Mouse (Mus musculus) cerebellum, postnatal 25 days (tissue): ENCODE measurements at regions not wholly inside any gene's neighbourhood (a gene's known extent, or its start where the extent isn't known, plus 50 kb on each side); places are given as distances from the start of the nearest gene placed in this dataset.

Experiments
- DNase-seq, 2 experiments: peaks; one replicate each; pipeline ENCODE4 v3.0.0; 2021; ENCODE audit warnings: mixed read lengths in 2 of 2

GRCm38 (mm10) chr3:103464729-103465128 lies 110.3 kb upstream of the Syt6 start:
- DNase-seq: no peak

DNA sequence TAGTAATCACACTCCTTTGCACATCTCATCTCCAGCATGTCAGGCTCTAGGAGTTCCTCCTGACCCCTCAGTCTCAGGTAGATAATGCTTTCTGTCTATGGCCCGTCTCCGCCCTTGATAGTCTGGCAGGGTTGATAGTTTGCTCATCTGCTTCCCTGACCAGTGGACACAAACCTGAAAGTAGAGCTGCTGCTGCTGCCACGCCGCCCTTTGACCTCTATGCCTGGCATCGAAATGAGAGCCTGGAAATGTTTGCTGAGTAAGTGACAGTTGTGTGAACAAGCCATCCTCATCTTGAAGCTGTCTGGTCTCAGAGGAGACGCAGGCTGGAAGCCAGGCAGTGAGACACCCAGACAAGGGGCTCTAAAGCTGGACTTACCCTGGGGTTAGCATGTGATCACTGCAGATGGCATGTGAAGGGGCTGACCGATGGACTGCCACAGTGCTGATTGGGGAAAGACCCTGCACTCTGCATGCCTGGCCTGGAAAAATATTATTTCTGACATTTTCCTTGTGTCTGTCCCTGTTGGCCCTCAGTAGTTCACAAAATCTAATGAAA lies 109.8 kb upstream of the Syt6 start:
- DNase-seq: no peak

GRCm38 (mm10) chr3:103465948-103466347 lies 109.1 kb upstream of the Syt6 start:
- DNase-seq: no peak

- DNase-seq: no peak
Observed at GRCm38 (mm10) chr3:103470586-103471400, 104.2 kb upstream of the Syt6 start.

- DNase-seq: no peak
Observed at GRCm38 (mm10) chr3:103472598-103472997, 102.4 kb upstream of the Syt6 start.

- no peak for DNase-seq
Observed at GRCm38 (mm10) chr3:103473336-103473735, 101.7 kb upstream of the Syt6 start.

GRCm38 (mm10) chr3:103479845-103480543 lies 95.0 kb upstream of the Syt6 start:
- DNase-seq: no peak

GRCm38 (mm10) chr3:103480676-103481075 lies 94.4 kb upstream of the Syt6 start:
- DNase-seq: no peak

- DNase-seq: peak; percentile 85 to 88
Observed at GRCm38 (mm10) chr3:103483316-103483715, 91.7 kb upstream of the Syt6 start.

- peak; percentile 56 to 62 for DNase-seq
Observed at GRCm38 (mm10) chr3:103483762-103484161, 91.3 kb upstream of the Syt6 start.

- no peak for DNase-seq
Observed at GRCm38 (mm10) chr3:103489786-103490185, 85.2 kb upstream of the Syt6 start.

DNA sequence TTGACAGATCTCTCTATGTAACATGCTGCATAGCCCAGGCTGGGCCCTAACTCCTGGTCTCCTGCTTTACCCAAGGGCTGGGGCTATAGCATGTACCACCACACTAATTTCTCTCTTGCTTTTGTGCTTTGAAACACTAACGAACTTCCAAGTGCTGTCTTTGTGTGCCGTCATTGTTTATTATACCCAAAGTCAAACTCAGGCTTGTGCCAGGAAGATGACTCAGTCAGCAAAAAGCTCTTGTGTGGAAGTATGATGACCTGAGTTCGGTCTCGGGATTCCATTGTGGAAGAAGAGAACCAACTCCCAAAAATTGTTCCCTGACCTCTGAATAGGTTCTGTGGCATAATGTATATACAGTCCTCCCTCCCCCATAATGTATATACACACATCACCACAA lies 84.1 kb upstream of the Syt6 start:
- DNase-seq: no peak

DNA sequence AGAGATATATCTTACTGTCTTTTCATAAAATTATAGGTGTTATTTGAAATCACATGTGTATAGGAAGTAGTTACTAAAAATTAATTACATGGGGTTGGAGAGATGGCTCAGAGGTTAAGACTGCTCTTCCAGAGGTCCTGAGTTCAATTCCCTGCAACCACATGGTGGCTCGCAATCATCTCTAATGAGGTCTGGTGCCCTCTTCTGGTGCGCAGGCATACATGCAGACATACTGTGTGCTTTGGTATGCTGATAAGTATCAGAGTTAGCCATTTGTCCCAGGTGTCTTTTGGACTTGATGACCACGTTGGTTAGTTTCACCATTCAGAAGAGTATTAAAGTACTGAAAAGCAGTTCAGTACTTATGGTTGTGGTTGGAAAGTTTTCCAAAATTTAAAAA lies 82.8 kb upstream of the Syt6 start:
- DNase-seq: no peak

GRCm38 (mm10) chr3:103493623-103494022 lies 81.4 kb upstream of the Syt6 start:
- DNase-seq: no peak

GRCm38 (mm10) chr3:103494043-103494442 lies 81.0 kb upstream of the Syt6 start:
- DNase-seq: no peak

- no peak for DNase-seq
Observed at GRCm38 (mm10) chr3:103496083-103496482, 78.9 kb upstream of the Syt6 start.

DNA sequence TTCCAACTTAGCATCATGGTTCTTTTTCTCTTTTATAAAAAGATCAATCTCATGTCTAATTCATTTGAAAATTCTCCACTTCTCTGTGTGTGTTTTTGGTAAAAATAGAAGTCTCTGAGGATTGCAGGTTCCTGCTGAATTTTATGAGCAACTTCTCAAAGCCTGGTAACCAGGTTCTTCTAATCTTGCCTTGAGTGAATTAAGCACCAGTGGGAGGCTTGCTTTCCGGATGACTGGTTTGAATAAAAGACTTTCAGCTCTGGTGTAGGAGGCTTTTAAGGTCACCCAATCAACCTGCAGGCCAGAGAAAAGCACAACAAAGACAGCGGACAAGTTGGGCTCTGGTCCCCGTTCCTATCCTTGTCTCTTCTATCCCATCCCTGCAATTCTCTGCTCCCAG lies 78.3 kb upstream of the Syt6 start:
- DNase-seq: no peak

DNA sequence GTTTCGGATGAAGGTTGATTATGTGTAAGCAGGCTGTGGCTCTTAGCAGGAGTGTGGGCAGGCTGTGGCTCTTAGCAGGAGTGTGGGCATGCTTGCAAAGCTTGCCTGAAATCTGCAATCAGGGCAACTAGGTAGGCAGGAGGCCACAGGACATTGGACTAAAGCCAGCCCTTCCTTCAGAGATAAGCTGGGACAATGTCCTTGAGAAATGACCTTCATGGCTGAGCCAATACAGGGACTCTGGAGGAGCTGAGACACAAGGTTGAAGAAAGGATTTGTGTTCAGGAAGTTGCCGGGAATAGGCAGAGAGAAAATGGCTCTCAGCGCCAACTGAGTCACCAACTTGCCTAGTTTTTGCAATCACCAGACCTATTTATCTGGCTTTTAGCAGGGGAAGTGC lies 77.3 kb upstream of the Syt6 start:
- no peak for DNase-seq

DNA sequence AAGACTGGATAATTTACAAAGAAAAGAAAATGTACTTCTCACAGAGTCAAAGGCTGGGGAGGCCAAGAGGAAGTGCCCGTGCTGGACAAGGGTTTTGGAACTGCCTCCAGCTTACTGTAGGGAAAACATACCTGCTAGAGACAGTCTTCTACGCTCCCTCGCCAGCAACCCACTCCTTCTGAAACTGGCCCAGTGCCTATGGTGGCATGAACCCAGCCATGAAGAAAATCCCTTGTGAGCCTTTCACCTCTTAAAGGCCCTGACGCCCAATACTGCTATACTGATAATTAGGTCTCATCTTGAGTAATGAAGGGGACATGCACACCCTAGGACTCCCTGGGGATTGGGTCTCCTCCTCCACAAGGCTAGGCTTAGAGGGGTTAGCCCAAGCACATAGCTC lies 76.6 kb upstream of the Syt6 start:
- no peak for DNase-seq

DNA sequence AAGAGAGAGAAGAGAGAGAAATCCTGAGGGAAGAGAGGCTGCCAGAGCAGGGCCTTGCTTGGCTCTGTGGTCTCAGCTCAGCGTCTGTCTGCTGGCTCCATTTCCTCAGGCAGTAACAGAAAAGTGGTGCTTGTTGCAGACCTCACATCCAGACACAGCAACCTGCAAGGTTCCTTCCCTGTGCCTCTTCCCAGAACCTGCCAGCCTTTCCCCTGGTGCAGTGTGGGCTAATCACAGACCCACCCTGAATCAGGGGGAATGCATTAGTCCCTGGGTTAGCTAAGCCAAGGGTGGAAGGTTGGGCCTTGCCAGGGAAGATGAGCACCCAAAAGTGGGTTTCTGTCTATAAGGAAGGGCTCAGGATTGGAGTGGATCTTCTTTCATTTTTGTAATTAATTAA lies 75.2 kb upstream of the Syt6 start:
- no peak for DNase-seq

DNA sequence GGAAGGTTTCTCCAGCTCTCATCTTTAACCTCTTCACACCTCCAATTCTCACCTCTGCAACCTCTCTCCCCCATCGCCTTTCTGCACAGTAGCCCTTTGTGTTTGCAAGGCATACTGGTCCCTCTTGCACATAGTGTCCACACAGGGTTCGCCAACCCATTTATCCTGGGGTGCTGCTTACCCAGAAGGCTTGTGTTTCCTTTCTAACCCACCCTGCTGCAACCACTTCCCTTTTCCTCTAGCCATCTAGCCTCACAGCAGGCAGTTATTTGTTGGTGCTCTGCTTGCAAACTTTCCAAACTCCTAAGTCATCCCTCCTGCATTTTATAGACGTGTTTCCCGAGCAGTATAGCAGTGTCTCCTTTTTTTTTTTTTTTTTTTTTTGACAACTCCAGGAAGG lies 74.7 kb upstream of the Syt6 start:
- no peak for DNase-seq

DNA sequence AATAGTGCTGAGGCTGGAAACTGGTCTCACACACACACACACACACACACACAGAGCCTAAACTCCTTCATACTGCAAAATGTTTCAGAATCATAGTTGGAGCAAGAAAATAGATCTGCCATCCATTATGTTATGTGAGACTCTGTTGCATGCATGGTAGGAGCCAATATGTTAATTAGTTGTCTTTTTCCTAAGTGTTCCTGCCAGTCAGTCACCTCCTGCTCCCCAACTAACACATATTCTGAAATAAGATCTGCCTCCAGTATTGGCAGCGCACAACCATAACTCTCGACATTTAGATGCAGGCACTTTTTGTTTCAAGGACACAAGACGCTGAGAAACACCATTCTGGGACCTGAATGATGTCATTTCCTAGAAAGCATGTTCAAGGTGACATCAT lies 70.9 kb upstream of the Syt6 start:
- peak in 1 of 2 experiments; percentile 0 for DNase-seq

GRCm38 (mm10) chr3:103513411-103513810 lies 61.6 kb upstream of the Syt6 start:
- peak in 1 of 2 experiments; percentile 2 for DNase-seq

DNA sequence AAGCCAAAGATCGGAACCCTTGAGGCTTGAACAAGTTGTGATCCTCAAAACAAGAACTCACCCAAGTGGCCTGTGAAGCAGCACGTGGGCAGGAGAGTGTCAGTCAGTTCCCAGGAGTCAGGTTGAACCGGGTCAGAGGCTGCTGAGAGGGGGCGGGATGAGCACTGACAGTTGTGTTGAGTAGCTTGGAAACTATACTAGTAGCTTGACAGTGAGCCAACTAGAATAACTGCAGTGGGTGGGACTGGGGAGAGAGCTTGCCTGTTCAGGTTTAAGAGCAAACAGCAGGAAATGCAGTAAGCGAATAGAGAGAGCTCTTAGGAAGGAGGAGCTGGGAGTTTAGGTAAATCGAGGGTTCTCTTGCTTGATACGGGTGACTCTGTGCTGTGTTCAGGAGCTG lies 61.0 kb upstream of the Syt6 start:
- no peak for DNase-seq
